Mouse (Mus musculus) subcutaneous adipose tissue, adult 2 months (tissue): ENCODE data around the gene Lmntd1. TPM values are rescaled to one million over a fixed set of nuclear protein-coding genes. Genes with fewer than 3 reads are reported as not detected.

Experiments
- polyA plus RNA-seq: library from polyadenylated mRNA; depleted of rRNA; stranded (reverse); fragments of >200 nt; gene quantifications from 2 replicates; pipeline ENCODE4 v1.2.3, GENCODE M21; 2012; ENCODE audit warnings: low replicate concordance; rRNA removed

Lmntd1 gene
- 1.2 and 3.9 TPM in 2 replicates for polyA plus RNA-seq

GRCm38 (mm10) chr6:145614219-145614618 is at the start of gene Lmntd1:
Gene Lmntd1 (minus strand): TSS chr6:145614319.

GRCm38 (mm10) chr6:145615666-145616210 is 1.6 kb upstream of the Lmntd1 start, which contains the start of gene Tuba3b:
Gene Tuba3b (plus strand): TSS chr6:145615757.

Other genes with a start within 250 kb of the Lmntd1 start
- gene Tuba3b, start 1.4 kb upstream of the Lmntd1 start, polyA plus RNA-seq: not detected in 2 replicates
- 29.9 and 30.2 TPM in 2 replicates for gene Rassf8, start 132.4 kb upstream of the Lmntd1 start, polyA plus RNA-seq